Mouse (Mus musculus) cortical plate, adult 2 months (tissue): ENCODE data around the gene Chd9.

Experiments
- CTCF ChIP-seq: fragments of 200-500 bp; IDR thresholded peaks from 2 replicates; pipeline ENCODE4 v1.5.1; 2011; ENCODE audit warnings: mild to moderate bottlenecking, control low read depth, low read length; ENCODE audit not compliant: insufficient read depth; ENCODE audit errors: extremely low read depth
- POLR2A ChIP-seq: fragments of 200-500 bp; IDR thresholded peaks from 2 replicates; pipeline ENCODE4 v1.6.1; 2011; ENCODE audit warnings: mild to moderate bottlenecking, low read length, control low read depth; ENCODE audit not compliant: insufficient read depth; ENCODE audit errors: extremely low read depth

- TF ChIP-seq POLR2A (no peak), CTCF (no peak)
Observed at GRCm38 (mm10) chr8:91069407-91069806, 241.3 kb downstream of the Chd9 start.
